Mouse (Mus musculus): ENCODE results near the gene Ankrd10.

Ankrd10 gene

DNA sequence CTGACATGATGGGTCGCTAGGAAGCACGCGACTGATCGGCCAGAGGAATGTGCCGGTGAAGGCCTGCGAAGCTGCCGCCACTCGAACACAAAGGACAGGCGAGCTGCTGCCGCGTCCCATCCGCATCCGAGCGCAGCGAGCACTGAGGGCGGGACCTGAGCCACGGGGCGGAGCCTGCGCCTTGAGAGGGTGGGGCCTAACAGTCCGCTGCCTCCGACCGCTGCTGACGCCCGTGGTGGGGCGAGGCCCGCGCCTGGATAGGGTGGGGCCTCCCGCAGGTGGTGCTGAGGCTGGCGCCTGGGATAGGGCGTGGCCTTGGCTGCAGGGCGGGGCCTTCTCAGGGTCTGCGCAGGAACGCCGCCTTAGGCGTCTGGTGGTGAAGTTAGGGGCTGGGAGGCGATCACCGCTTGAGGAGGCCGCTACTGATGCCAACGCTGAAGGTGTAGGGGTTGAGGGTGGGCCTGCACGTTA lies at the start of gene Ankrd10:
Ankrd10 (minus strand) TSS at position 147 of the 471 bp plus-strand sequence.
- DNase-seq, result peak; percentile 97

GRCm38 (mm10) chr8:11684558-11684957 lies 49.0 kb upstream of the Ankrd10 start:
- DNase-seq, result no peak

- DNase-seq, result no peak
Observed at GRCm38 (mm10) chr8:11668308-11668707, 32.8 kb upstream of the Ankrd10 start.

- DNase-seq, result peak; percentile 9
Observed at GRCm38 (mm10) chr8:11666023-11666716, 30.6 kb upstream of the Ankrd10 start.

- DNase-seq, result no peak
Observed at GRCm38 (mm10) chr8:11661969-11662368, 26.4 kb upstream of the Ankrd10 start.

GRCm38 (mm10) chr8:11650021-11650420 lies 14.5 kb upstream of the Ankrd10 start:
- no peak for DNase-seq

DNA sequence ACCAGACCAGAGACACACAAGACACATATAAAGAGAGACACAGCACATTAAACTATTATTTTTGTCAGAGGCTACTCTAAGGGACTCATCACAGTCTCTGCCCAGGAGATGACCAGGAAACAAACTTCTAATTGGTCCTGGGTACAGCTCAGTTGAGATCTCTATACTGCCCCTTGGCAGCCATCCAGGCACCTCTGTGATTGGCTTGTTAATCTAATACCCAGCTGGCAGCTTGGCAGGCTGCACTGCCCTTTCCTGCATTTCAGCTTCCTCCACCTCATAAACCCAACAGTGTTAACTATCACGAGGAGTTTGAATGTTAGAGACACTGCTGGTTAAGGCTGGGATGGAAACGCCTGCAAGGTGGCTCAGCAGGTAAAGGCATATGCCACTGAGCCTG lies 7.6 kb upstream of the Ankrd10 start:
- DNase-seq, result no peak

GRCm38 (mm10) chr8:11640606-11641005 lies 5.0 kb upstream of the Ankrd10 start:
- DNase-seq, result no peak

DNA sequence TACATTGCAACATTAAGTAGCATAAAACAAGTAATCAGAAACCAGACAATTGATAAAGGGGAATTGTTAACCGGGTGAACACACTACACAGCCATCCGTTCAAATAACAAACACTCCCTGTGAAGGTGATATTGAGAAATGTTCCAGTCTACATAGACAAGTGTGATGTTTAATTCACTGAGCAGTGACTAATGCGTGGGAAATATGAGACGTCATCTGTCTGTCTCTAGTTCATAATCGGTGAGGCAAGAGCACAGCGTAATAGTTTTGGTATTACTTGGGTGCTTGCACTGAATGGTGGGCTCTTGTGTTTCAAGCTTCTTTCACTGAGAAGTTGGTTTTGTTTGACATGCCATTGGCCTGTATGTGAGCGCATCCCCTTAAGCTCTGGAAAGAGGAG lies 2.0 kb upstream of the Ankrd10 start:
- DNase-seq, result no peak

DNA sequence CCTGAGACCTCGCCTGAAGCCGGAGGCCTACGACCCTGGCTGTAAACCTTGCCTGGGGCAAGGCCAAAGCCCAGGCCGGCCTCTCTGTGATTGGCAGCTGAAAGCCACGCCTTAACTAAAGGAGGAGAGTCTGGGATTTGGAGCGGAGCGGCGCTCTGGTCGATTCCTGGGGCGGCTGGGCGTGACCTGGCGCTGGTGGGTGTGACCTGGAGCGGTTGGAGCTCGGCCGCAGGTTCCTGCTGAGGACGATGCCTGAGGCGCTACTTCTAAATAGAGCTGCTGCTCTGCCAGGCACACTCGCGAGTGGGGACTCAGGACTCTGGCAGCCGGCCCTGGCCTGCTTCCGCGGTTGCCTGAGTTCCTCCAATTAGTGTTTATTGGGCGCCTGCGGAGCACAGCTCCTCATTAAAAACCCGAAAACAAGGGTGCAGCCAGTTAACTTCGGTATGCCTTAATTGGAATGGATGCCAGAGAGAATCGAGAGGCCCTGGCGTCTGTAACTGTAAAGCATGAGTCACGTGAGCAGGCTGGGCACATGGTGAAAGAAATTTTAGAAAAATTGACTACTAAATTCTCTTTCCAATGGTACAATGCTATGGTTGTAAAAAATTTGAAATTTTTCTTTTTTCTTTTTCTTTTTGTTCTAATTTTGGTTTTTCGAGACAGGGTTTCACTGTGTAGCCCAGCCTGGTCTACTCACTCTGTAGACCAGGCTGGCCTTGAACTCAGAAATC lies 934 bp upstream of the Ankrd10 start:
- peak; percentile 89 for DNase-seq

DNA sequence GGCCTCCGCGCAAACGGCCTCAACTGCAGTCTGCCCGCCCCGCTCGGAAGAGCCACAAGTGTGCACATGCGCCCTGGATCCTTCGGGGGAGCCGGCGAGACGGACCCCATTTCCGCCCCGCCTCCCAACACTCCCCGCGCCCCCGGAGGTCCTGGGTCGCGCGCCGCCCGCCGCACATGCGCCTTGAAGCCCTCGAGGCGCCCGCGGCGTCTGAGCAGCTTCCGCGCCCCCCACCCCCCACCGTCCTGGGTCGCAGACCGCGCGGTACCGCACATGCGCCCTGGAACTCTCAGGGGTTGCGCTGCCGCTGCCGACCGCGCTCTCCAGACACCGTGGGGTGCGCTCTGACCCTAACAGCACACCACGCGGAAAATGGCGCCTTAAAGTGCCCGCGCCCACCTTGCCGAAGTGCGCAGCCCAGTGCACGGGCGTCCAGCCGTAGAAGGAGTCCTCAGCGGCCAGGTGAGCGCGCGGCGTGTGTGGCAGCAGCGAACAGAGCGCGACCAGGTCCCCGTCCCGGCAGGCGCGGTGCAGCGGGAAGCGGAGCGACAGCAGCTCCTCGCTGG lies 462 bp downstream of the Ankrd10 start:
- peak; percentile 89 for DNase-seq

DNA sequence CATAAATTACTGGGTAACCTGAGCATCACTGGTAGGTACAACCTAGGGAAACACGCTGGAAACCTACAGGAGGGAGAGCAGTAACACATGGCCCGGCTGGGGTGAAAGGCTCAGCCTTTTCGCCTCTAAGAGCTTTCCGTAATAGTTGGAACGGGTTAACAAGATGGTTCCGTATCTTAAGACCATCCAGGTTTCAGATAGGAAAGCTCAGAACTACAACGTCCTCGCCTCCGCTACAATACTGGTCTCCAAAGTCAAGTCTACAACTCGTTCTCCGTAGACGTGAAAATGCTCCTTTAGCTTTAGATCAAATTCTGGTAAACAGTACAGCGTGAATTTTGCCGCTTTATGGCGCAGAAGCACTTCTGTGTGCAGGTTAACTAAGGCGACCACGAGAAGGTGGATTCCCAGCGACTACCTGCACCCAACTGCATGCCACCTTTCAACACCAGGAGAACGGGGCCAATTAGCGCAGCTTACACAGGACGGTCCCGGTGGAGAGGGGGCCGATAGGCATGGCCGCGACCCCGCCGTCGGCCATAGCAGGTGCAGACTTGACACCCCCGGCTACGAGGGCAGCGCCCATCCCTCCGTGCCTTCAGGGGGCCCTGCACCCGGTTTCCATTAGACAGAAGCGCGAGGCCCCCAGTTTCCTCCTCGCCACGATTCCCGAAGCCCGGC lies 1.1 kb downstream of the Ankrd10 start:
- DNase-seq, result no peak

DNA sequence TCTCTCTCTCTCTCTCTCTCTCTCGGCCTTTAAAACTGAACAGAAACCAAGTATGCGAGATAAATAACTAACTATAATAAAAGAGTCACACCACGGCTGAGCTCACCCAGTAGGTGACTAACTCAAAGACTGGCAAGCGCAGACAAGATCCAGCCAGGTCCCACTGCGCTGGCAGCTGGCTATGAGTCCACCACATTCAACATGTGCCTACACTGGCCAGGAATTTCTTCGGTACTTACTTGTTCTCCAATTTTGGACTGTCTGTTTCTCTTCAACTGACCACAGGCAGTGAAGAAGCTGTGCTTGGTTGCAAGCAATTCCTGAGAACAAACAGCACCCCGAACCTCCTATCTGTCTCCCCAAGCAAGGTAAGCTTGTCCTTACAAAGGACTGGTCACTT lies 2.1 kb downstream of the Ankrd10 start:
- DNase-seq, result no peak

DNA sequence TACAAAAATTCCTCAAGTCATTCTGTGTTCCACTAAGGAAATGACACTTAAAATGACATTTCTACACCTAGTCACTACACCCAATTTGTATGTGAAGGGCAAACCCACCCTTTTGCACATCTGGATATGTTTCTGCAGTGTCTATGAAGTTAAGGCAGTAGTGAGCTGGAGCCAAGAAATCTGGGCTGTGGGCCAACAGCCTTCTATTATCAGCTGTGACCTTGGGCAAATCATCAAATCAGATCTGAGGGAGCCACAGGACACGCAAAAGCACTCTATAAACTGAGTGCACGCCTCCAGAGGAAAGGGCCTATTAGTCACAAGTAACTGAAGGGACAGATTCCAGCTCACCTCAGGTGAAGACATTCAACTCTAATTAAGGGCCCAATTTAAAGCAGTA lies 3.2 kb downstream of the Ankrd10 start:
- DNase-seq, result no peak

GRCm38 (mm10) chr8:11629206-11629605 lies 6.4 kb downstream of the Ankrd10 start:
- no peak for DNase-seq

- DNase-seq, result peak; percentile 65
Observed at GRCm38 (mm10) chr8:11628506-11629132, 6.9 kb downstream of the Ankrd10 start.

GRCm38 (mm10) chr8:11627717-11628116 lies 7.8 kb downstream of the Ankrd10 start:
- DNase-seq, result no peak

DNA sequence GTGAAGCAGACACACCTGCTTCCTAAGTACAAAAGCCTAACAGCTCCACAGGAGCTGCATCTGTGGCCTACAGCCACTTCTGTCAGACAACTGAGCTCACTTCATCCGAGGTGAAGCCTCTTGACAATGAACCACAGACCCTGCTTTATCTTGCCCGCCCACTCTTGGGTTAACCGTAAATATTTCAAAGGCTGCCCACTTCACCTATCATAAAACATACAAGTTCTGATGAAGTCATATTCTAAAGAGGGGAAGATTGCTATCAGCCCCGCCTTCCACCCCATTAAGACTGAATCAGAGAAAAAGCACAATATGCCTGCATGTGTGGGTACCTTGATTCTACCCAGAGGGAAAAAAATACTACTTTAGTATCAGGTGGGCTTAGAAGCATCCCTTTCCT lies 10.5 kb downstream of the Ankrd10 start:
- no peak for DNase-seq

GRCm38 (mm10) chr8:11619091-11619490 lies 16.5 kb downstream of the Ankrd10 start:
- DNase-seq, result no peak

GRCm38 (mm10) chr8:11618063-11618462 lies 17.5 kb downstream of the Ankrd10 start:
- DNase-seq, result peak; percentile 25

- DNase-seq, result no peak
Observed at GRCm38 (mm10) chr8:11616294-11616693, 19.3 kb downstream of the Ankrd10 start.

GRCm38 (mm10) chr8:11614126-11614835 lies 21.3 kb downstream of the Ankrd10 start:
- DNase-seq, result no peak
